Mouse (Mus musculus) adrenal gland (tissue): ENCODE measurements around the gene Scnm1.
"Not testable (repeated sequence)": the region's sequence is repeated elsewhere in the genome, so short reads cannot be mapped to it uniquely, and the experiment has no call there.

Experiments used
- intact Hi-C: fragments of 180-260 bp; cut with DNase I; formaldehyde crosslinking; loops from one replicate; pipeline ENCODE4 v1.15.1; 2025

Scnm1 gene

DNA sequence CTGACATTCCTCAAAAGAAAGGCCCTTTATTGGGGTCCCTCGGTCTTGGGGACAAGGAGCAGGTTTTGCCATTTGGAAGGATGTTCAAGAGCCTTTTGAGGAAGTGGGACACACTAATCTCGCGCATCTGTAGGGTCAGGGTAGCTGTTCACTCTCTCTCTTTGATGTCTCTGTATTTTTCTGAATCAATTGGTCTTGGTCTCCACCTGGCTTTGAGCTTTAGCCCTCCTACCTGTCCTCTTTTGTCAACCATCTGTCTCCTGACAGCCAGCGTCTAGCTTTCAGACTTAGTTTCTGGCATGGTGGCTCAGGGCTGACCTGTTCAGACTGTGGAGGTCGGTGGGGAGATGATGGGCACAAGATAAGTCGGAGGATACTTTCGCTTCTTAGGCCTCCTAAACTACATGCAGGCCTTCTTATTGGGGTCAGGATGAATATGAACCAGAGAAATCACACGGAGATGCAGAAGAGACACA, 25.7 kb upstream of the Scnm1 start:
- intact Hi-C loops, result no loop called here

DNA sequence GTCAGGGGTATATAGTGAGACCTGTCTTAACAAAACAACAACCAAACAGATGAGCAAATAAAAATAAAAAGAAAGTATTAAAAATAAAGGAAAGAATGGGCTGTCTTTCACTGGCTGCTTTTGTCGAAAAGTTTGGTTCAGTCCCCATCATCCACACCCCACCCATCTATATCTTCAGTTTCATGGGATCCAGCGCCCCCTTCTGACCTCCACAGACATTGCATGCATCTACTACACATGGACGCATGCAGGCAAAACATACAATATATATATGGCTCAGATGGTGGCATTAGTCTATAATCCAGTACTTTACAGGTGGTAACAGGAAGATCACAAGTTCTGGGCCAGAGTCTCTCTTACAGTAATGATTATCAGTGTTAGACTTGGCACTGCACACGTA, 20.1 kb upstream of the Scnm1 start:
- intact Hi-C loops, result no loop called here

DNA sequence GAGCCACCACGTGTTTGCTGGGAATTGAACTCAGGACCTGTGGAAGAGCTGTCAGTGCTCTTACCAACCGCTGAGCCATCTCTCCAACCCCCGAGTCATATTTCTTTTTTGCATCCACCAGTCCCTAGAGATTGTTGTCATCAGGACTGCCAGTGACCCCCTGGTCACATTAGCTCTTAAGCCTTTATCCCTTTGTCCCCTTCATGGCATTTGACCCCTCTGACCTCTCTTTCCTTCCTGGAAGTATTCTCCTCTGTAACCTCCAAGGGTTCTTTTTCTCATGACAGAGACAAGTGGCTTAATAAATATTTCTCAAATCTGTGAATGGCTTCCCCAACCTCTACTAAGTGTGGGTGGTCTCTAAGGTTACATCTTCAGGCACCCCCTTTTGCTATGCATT, 14.1 kb upstream of the Scnm1 start:
- intact Hi-C loops, result no loop called here

DNA sequence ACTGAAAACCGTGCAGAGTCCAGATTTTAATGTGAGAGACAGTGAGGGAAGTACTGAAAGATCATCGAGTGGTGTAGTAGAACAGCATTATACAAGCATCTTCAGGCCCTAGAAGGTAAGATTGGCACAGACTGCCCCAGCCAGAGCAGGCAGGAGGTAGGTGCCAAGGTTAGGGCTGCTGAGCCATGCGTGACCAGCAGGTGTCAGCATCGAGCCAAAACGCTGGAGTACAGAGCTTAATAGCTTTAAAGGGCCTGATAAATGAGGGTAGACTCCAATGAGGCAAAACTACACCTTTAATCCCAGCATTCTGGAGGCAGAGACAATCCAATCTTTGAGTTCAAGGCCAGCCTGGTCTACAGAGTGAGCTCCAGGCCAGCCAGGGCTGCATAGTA, 8.8 kb upstream of the Scnm1 start:
- intact Hi-C loops, result loop anchor here (5.0 kb wide), 2 partner anchors 35 to 70 kb away; no protein-coding TSS in a partner anchor

DNA sequence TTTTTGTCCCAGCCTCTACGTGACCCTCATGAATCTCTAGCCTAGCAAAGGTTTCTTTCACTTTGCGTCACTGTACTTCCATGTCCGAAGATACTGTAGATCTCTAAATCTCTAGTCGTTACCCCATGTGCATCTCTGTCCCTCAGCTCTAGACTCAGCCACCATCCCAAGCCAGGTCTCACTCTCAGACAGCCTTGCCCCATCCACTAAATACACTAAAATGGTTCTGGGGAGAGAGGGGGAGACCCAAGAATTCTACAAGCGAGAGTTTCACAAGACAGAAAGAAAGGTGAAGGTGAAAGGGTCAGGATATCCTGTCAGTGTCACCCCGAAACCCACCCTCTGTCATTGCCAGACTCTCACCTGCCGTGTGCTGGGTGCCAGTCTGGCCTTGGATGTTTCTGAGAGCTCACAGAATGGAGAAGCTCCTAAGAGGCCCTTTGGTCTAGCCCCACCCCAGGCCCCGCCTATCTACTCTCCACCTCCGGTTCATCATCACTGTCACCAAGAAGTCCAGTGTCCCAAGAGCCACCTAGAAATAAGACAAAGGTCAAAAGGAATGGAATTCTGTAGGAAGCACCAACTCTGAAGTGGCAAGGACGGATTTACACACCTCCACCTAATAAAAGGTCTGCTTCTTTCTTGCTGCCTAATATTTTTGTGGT, 8.3 kb upstream of the Scnm1 start, which contains the start of gene Tnfaip8l2:
Gene Tnfaip8l2 (minus strand): TSS at position 409 of the 665 bp plus-strand sequence.
- intact Hi-C loops, result loop anchor here (5.0 kb wide), 2 partner anchors 35 to 70 kb away; no protein-coding TSS in a partner anchor

DNA sequence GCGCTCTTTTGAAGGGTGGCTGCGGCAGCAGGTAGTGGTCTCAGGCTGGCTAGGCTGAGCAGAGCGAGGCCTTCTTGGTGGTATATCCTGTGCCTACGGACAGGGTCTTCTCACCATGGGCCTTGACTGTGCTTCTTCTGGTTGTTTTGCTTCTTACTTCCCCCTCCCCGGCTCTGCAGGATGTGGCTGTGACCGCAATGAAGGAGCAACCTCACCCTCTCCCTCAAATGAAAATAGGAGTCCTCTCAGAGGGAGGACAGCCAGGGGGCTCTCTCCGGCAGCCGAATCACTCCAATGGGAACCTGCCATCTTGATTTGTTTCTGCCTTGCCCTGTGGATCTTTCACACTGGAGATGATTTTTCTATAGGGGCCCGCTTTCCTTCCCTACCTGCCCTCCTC, 7.7 kb upstream of the Scnm1 start:
- intact Hi-C loops, result loop anchor here (5.0 kb wide), 2 partner anchors 36 to 71 kb away; no protein-coding TSS in a partner anchor

DNA sequence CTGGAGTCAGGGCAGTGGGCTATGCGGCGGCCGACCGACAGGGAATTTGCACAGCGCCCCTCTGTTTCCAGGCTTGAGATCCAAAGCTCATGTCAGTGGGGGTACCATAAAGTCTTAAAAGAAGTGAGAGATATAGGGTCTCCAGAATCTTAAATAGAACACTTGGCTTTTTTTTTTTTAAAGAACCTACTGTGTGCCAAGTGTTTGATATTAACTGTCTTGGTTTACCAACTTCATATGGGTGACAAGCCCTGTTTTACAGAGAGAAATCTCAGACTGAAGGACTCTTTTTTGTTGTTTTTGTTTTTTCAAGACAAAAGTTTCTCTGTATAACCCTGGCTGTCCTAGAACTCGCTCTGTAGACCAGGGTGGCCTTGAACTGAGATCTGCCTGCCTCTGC, 7.0 kb upstream of the Scnm1 start:
- intact Hi-C loops, result loop anchor here (5.0 kb wide), 2 partner anchors 37 to 72 kb away; no protein-coding TSS in a partner anchor

DNA sequence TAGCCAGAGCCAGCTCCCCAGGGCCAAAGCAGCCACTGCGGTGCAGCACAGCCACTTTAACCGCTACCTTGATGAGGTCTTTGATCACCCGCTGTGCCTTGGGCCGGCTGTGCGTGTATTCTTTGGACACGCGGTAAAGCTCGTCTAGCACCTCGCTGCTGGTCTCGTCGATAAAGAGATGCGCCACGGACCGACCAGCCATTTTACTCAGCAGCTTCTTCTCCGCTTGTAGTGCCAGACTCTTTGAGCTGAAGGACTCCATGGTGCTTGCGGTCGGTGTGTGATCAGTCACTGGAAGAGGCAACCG, 6.4 kb upstream of the Scnm1 start:
- intact Hi-C loops, result loop anchor here (5.0 kb wide), 2 partner anchors 37 to 72 kb away; no protein-coding TSS in a partner anchor

DNA sequence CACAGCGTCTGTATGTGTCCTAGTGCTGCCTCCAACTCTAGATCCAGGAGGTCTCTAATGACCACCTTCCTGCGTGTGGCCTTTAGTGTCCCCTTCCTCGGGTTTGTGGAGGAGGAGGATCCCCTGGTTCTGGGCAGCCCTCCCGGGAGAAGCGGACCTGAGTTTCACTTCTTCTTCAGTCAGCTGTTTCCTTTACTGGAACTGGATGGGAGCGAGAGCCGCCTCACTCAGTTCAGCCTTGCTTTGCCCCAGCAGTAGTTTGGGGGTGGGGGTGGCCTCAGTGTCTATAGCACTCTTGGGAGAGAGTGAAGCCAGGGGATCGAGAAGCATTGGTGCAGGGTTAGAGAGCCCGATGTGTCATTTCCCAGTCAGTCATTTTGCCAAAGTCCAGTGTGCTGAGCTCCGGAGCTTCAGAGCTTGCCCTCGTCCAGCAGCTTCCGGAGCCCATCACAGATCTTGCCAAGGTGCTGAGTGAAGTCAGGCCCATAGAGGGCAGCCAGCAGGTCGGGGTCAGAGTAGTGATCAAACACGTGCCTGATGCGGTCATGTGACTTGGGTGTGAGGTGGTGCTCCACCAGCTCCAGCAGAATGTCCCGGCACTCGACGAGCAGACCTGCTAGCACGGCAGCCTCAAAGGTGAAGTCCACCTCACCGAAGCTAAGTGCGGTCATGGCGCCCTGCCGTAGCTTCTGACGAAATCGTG, 5.9 kb upstream of the Scnm1 start:
- intact Hi-C loops, result loop anchor here (5.0 kb wide), 2 partner anchors 38 to 73 kb away; no protein-coding TSS in a partner anchor

DNA sequence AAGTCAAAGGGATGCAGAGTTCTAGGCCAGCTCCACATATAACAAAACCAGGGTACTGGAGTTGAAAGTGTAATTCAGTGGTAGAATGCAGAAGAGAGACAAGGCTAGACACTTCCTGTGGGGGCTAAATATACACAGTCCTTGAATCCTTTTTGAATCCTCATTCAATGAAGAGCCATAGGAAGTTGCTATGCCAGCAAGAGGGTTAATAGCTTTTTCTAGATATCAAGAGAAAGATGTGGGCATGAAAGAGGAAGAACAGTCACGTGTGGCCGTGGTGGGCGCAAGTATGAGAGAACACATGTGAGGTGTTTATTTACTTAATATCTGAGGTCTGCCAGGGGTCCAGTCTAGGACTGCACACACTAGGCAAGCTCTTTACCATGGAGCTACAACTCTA, 2.5 kb upstream of the Scnm1 start:
- intact Hi-C loops, result no loop called here

DNA sequence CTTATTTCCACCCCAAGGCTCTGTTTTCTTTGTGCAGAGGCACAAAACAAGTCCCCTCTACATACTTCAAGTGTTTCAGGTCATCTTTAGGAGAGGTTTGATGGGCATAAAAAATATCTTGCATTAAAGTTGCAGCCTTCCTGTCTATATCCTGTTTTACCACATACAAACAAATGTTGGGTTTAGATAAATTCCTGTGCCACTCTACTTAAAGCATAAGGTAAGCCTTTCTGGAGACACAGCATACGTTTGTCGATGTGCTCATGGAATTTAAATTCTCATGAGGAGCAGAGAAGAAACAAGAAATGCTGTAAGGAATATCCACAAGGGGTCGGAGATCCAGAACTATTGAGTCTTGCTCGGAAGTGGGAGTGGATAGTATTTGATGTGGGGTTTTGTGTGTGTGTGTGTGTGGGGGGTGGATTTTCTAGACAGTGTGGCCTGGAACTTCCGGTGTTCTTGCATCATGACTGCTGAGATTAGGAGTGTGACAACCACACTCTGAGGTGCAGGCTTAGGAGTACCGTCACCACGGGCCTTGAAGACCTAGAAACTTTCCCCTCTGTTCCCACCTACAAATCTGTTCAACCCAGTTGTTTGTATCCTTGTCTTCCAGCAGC, 1.7 kb upstream of the Scnm1 start:
- intact Hi-C loops, result no loop called here

DNA sequence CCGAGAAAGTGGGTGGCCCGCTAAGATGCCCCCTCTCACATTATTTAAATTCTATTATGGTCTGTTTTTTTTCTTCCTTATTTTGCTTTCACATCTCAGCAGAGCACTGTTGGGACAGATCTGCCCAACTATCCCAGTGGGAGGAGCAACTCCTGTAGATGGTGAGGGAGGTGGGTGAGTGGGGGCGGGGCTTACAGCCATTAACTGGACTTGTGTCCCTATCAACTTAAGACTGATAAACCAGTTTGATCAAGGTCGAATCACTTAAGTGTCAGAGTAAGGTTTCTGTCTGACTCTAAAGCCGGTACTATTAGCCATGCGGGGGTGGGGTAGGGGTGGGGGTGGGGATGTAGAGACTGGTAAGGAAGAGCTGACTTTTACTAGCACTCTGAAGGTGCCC, 1.2 kb upstream of the Scnm1 start:
- intact Hi-C loops, result no loop called here

DNA sequence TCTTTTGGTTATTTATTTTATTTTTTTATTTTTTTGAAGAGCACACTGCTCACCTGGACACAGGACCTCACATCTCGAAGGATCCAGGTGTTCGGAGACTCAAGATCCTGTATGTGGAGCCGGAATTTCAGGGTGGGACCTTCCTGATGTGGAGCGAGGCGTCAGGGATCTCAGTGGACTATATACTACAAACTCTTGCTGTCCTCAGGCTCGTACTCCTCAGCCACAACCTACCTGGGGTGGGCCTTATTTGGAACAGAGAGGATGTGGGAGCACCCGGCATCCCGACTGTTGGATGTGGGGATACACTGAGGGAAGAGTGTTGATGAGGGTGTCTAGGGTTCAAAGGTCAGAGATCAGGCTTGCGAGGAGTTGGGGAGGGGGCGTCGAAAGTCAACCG, 322 bp upstream of the Scnm1 start:
- intact Hi-C loops, result not testable (repeated sequence)

DNA sequence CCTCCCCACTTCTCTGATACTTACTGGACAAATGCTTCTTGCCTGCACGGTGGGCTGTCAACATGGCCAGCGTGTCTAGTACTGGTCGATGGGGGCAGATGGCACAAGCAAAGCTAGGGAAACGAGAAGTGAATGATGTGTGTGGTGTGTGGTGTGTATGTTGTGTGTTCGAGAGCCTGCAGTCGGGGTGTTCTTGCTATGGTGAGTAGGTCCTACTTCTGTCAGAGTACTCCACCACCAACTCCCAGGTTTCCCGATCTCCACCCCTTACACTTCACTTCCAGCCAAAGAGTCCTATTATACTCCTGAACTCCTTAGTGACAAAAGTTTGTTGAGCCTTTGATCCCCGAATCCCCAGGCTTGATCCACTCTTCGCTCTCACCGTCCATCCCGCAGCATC, 635 bp downstream of the Scnm1 start:
- intact Hi-C loops, result no loop called here

DNA sequence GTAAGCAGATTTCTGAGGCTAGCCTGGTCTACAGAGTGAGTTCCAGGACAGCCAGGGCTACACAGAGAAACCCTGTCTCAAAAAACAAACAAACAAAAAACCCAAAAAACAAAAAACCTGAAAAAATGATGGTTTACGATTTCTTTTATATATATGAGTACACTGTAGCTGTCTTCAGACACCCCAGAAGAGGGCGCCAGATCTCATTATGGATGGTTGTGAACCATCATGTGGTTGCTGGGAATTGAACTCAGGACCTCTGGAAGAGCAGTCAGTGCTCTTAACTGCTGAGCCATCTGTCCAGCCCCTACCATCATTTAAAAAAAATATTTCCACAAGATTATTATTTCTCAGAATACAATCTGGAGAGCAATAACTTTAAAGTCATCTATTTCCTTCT, 1.4 kb downstream of the Scnm1 start:
- intact Hi-C loops, result not testable (repeated sequence)

DNA sequence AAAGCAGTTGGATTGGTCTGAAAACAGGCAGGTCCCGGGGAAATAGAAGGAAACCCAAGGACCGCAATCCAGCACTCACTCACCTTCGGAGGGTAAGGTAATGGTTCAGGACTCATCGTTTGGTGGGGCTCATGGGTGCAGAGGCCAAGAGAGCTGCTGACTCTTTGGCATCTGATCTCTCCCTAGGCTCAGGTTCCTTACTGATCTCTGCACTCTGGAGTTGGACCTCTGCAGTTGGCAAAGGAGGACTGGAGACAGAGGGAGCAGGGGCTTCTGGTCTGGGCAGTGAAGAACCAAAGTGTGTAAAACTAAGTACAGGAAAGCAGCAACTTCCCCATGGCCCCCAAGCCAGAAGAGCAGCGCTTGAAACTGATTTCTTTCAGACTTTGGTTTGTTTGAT, 3.7 kb downstream of the Scnm1 start:
- intact Hi-C loops, result no loop called here

DNA sequence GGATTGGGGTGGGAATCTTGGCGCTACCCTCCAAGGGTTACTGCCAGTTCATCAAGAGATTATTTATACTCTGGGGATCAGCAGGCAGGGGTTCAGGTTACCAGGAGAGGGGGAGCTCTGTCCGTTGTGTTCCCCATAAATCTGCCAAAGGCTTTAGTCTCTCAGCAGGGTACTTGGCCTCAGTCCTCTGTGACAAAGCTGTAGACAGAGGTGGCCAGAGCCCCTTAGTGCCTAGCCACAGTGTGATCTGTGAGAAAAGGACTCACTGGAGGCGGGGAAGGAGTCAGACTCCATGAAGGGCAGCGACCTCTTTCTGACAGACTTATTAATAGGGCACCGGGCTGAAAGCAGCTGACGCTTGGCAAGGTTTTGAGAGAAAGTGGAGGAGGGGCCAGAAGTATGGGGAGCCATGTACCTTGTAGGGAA, 4.6 kb downstream of the Scnm1 start:
- intact Hi-C loops, result no loop called here

DNA sequence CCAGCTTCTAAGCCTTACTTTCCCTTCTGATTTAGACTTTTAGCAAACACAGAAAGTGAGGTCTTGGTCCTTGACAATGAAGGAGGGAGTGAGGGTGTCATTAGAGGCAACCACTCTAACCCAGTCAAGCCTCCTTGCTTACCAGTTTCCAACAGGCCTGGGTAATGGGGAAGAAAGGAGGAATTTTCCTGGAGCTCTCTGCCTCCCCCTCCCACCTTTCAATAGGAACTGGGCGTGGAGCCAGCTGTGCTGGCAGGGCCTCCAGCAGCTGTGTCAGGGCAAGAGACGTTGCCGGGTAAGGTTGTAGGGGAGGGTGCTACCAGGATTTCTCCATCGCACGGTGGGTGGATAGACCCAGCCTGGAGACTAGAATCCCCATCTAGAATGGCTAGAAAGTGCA, 8.8 kb downstream of the Scnm1 start:
- intact Hi-C loops, result no loop called here

DNA sequence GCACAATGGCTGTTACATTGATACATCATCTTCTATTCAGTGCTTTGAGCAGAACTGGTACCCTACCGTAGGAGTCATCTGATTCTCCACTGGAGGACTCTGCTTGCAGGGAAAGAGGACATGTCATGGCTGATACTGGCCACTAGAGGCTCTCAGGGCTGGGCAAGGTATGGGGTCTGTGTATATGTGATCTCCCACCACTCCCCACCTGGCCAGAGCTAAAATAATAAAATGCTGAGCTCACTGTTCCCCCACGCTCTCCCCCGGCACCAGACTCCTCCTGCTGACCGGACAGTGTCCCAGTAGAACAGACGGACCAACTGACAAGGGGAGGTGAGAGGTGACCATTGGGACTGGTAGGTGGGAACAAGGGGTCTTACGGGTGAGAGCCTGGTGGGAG, 9.6 kb downstream of the Scnm1 start, which contains the start of gene Tmod4:
Gene Tmod4 (plus strand): TSS at position 231 of the 400 bp plus-strand sequence.
- intact Hi-C loops, result no loop called here

DNA sequence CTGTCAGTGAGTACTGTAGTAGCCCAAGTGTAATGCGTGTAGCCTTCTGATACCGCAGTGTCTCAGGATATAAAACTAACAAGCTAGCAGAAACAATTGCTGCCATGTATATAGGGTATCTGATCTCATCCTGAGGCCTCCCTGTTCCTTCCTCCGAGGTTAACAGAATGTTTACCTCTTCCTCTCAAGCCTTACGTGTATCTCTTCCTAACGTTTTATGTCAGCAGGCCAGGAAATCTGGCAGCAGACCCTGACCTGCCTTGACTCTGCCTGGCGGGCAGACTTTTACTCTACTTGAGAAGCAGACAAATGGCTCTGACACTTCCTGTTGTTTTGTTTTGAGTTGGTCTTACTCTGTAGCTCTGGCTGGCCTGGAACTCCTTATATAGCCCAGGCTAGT, 12.2 kb downstream of the Scnm1 start:
- intact Hi-C loops, result no loop called here

DNA sequence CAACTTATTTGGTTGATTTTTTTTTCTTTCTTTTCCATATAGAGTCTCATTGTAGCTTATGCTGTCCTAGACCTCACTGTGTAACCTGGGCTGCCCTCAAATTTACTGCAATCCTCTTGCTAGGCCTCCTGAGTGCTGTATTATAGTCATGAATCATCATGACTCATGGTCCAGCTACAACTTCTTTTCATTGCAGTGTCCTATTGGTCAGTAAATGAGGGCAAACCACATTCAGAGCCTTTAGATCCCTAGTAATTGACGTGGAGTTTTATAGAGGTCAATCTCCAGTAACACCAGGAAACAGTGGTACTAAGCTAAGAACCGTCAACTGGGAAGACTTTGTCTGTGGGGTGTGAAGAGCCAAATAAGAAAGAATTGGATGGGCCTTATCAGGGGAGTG, 16.1 kb downstream of the Scnm1 start:
- intact Hi-C loops, result no loop called here

DNA sequence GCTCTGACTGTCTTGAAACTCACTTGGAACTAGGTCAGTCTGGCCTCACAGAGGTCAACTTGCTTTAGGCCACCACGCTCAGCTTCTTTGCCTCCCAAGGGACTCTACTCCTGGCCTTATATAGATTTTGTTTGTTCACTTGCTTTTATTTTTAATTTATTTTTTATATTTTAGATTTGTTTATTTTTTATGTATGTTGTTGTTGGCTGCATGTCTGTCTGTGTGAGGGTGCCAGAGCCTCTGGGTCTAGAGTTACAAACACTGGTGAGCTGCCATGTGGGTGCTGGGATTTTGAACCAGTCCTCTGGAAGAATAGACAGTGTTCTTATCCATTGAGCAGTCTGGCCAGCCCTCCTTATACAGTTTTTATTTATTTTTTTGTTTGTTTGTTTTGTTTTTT, 21.1 kb downstream of the Scnm1 start:
- intact Hi-C loops, result no loop called here
